19 mouse cellular contexts compared by ENCODE assay signal in the genomic region with DNA sequence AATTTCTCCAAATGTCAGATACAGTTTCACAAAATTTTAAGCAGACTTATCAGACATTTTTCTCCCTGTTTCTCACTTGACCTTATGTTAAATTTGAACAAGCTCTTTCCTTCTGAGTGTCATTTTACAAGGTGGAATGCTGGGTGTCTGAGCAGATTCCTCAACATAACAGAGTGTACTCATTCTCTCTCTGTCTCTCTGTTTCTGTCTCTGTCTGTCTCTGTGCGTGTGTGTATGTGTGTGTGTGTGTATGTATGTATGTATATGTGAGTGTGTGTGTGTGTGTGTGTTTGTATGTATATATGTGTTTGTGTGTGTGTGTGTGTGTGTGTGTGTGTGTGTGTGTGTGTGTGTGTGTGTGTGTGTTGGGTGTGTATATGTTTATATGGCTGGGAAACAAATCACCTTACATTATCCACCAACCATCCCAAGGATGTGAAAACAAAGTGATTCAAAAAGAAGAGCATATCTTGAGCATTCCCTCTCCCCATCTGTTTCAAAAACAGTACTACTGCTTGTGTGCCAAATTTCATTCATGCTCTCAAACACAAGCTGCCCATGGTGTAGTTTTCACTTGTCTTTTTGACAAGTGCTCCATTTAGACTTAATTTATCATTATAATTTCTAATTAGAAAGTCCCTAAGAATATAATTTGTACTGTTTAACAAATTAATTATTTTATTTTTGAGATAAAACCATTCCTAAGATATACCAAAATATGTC.
DNase-seq lines count a peak whose midpoint lies in the region; ATAC-seq and TF ChIP-seq lines count a peak whose summit lies in the region.
"Had no signal": no experiment of that assay in that cellular context is flagged by ENCODE, and none has a peak within 500 bp of the region (broad histone marks: within the 10 kb centered on the region; RNA-seq: fewer than 3 reads in every experiment).

No protein-coding gene starts in this region.

- WGBS in forebrain, postnatal 0 days: 69% methylated on average over 1 of the region's 1 CpGs

- no peak overlapping the region for H3K27ac ChIP-seq in forebrain, postnatal 0 days (ENCODE audit: low read depth, low read length)
- H3K27ac ChIP-seq: embryonic facial prominence, embryonic 13.5 days; heart, adult 2 months; heart, embryonic 15.5 days; hindbrain, embryonic 13.5 days; hindbrain, postnatal 0 days had no signal

- H3K4me1 ChIP-seq in forebrain, postnatal 0 days (ENCODE audit: insufficient read depth): no peaks in the 10 kb centered on the region
- H3K4me1 ChIP-seq: embryonic facial prominence, embryonic 13.5 days; heart, embryonic 15.5 days; hindbrain, embryonic 13.5 days had no signal

- H3K9ac ChIP-seq in forebrain, postnatal 0 days: no peak overlapping the region
- H3K9ac ChIP-seq: embryonic facial prominence, embryonic 13.5 days; heart, embryonic 15.5 days; hindbrain, embryonic 13.5 days had no signal

- no peaks in the 10 kb centered on the region for H3K9me3 ChIP-seq in forebrain, postnatal 0 days (ENCODE audit: low read length)
- H3K9me3 ChIP-seq: embryonic facial prominence, embryonic 13.5 days; heart, embryonic 15.5 days; hindbrain, embryonic 13.5 days had no signal

- no peak overlapping the region for H3K4me2 ChIP-seq in forebrain, postnatal 0 days (ENCODE audit: low read depth)
- H3K4me2 ChIP-seq: embryonic facial prominence, embryonic 13.5 days; heart, embryonic 11.5 days; heart, embryonic 15.5 days; hindbrain, embryonic 13.5 days had no signal

- no peak for TF ChIP-seq CTCF in forebrain, postnatal 0 days (IDR thresholded peaks at IDR 0.05; ENCODE audit: low read depth)

- peak; percentile 91 for ATAC-seq in forebrain, postnatal 0 days
- ATAC-seq in CD4-positive, CD25-positive, alpha-beta regulatory T cell, adult 4 months: no peak
- ATAC-seq: hindbrain, postnatal 0 days had no signal

- DNase-seq in cerebellum, postnatal 10 days: peak; percentile 1 to 3
- no peak for DNase-seq in cerebellum, adult 11-12 months
- DNase-seq in layer of hippocampus, adult 11-12 months (ENCODE audit: low spot score): peak; percentile 6
- no peak for DNase-seq in layer of hippocampus, adult 8-10 months (ENCODE audit: low spot score in 2 of 2)
- peak; percentile 15 for DNase-seq in brain, adult 2 months (ENCODE audit: low read depth, low spot score)
- peak; percentile 53 for DNase-seq in forebrain, postnatal 0 days
- DNase-seq: adrenal gland, postnatal 10 days; B cell, adult 2 months; cerebellum, adult 8-10 months; cerebellum, postnatal 25 days; gastrocnemius, postnatal 14 days; heart, adult 2 months; heart, postnatal 14 days had no signal

- no peaks in the 10 kb centered on the region for H3K27me3 ChIP-seq in forebrain, postnatal 0 days (ENCODE audit: insufficient read depth, low read length)
- H3K27me3 ChIP-seq: embryonic facial prominence, embryonic 13.5 days; heart, embryonic 15.5 days; hindbrain, embryonic 13.5 days had no signal

- no peaks in the 10 kb centered on the region for H3K36me3 ChIP-seq in forebrain, postnatal 0 days (ENCODE audit: insufficient read depth)
- H3K36me3 ChIP-seq: embryonic facial prominence, embryonic 13.5 days; heart, embryonic 15.5 days; hindbrain, embryonic 13.5 days had no signal

- H3K4me3 ChIP-seq in forebrain, postnatal 0 days (ENCODE audit: low read depth, low read length): no peak overlapping the region
- H3K4me3 ChIP-seq: embryonic facial prominence, embryonic 13.5 days; heart, adult 2 months; heart, embryonic 15.5 days; hindbrain, embryonic 13.5 days had no signal

Comparison
In these comparisons a context has a peak if more than half of its experiments do, and no peak if none do; other contexts are left out.
1. DNase-seq: peak in cerebellum, postnatal 10 days (2 of 2), layer of hippocampus, adult 11-12 months (single experiment), brain, adult 2 months (single experiment) and forebrain, postnatal 0 days (single experiment); none in cerebellum, adult 11-12 months (single experiment) and layer of hippocampus, adult 8-10 months (0 of 2).